Mouse (Mus musculus) embryonic facial prominence, embryonic 11.5 days (tissue): Measurements from ENCODE around the gene Osgin1. TPM values are rescaled to one million over a fixed set of nuclear protein-coding genes. Genes with fewer than 3 reads are reported as not detected.

Source experiments
- ATAC-seq: fragments of 200-750 bp; cut with Nextera tagmentation; replicated peaks from 2 replicates; pipeline ENCODE4 v1.8.0; 2017; ENCODE audit warnings: low read depth; ENCODE audit not compliant: insufficient number of reproducible peaks, low FRiP score, low TSS enrichment
- DNase-seq: peaks from one replicate; pipeline ENCODE4 v3.0.0-alpha.2; 2015; ENCODE audit warnings: low spot score
- H3K27ac ChIP-seq: fragments of 300-500 bp; sonication (generic); replicated peaks from 2 replicates; pipeline ENCODE4 v1.5.1; 2014; ENCODE audit warnings: mild to moderate bottlenecking, low read depth, low read length, control low read depth
- H3K27me3 ChIP-seq: fragments of 300-500 bp; sonication (generic); 2 replicates; pipeline ENCODE4 v1.6.1; 2014; ENCODE audit warnings: mild to moderate bottlenecking, low read length, moderate library complexity, mixed read lengths; ENCODE audit not compliant: control insufficient read depth, insufficient read depth
- H3K36me3 ChIP-seq: fragments of 300-500 bp; sonication (generic); replicated peaks from 2 replicates; pipeline ENCODE4 v1.6.1; 2014; ENCODE audit warnings: low read depth, mild to moderate bottlenecking, low read length, moderate library complexity, mixed read lengths; ENCODE audit not compliant: control insufficient read depth, insufficient read depth
- H3K4me1 ChIP-seq: fragments of 300-500 bp; sonication (generic); 2 replicates; pipeline ENCODE4 v1.6.1; 2014; ENCODE audit warnings: low read length, mixed read lengths; ENCODE audit not compliant: control insufficient read depth, insufficient read depth
- H3K4me2 ChIP-seq: fragments of 300-500 bp; sonication (generic); 2 replicates; pipeline ENCODE4 v1.6.1; 2014; ENCODE audit warnings: low read depth, mild to moderate bottlenecking, control low read depth, low read length, moderate library complexity
- H3K4me3 ChIP-seq: fragments of 300-500 bp; sonication (generic); 2 replicates; pipeline ENCODE4 v1.5.1; 2014; ENCODE audit warnings: low read depth, low read length, control low read depth
- H3K9ac ChIP-seq: fragments of 300-500 bp; sonication (generic); replicated peaks from 2 replicates; pipeline ENCODE4 v1.6.1; 2014; ENCODE audit warnings: mild to moderate bottlenecking, control low read depth, low read length
- H3K9me3 ChIP-seq: fragments of 300-500 bp; sonication (generic); replicated peaks from 2 replicates; pipeline ENCODE4 v1.6.1; 2016; ENCODE audit warnings: mild to moderate bottlenecking, low read length, inconsistent platforms, mixed read lengths; ENCODE audit not compliant: control insufficient read depth
- WGBS: fragments of 180-500 bp; shearing (Covaris S2); extraction: QIAGEN DNeasy Blood & Tissue Kit; methylation state at CpG from one replicate; pipeline ENCODE4 v1.1.7; 2014; 5-methylcytosine and 5-hydroxymethylcytosine counted together
- polyA plus RNA-seq: library from polyadenylated mRNA; unstranded; fragments of >200 nt; fragmentation: Nextera tagmentation; extraction: Ambion mirVana; gene quantifications from 2 replicates; pipeline ENCODE4 v1.2.1, GENCODE M21; 2014

Osgin1 gene
- polyA plus RNA-seq, 1 experiment from 2014 or later: 0.53 TPM

GRCm38 (mm10) chr8:119425533-119425932 is 8.4 kb upstream of the Osgin1 start:
- Histone ChIP-seq H3K27ac (no peak overlapping the region), H3K4me2 (no peak overlapping the region), H3K4me3 (no peak overlapping the region), H3K4me1 (no peaks in the 10 kb centered on the region), H3K9ac (no peak overlapping the region), H3K36me3 (no peaks in the 10 kb centered on the region), H3K27me3 (no peaks in the 10 kb centered on the region), H3K9me3 (no peaks in the 10 kb centered on the region)
- no peak for ATAC-seq
- 86% methylated on average over 10 of the region's 10 CpGs for WGBS
- DNase-seq: no peak

DNA sequence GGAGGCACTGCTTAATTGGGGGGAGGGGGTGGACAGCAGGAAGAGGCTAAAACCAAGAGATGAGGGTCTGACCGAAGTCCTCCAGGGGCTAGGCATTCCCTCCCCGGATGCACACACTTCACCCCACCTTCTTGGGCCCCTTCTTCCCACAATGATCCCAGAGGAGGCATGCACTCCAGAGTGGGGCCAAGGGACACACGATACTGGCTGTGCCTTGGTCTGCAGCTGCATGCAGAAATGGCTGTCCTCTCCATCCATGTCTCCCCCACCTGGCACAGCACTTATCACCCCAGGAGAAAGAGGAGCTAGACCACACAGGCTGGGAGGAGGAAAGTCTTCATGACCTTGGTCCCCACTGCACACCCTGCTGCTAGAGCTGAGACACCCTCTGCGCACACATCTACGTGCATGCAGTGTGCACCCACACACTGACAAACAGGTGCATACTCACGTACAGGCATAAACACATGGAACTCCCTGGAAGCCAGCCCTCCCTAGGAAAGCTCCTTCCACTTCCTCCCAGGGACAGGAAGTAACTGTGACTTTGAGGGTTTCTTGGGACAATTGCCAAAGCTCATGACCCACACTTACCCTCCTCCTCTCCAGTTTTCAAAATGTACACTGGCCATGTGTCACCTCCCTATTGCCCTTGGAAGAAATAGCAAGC is 7.7 kb upstream of the Osgin1 start:
- no peak overlapping the region for H3K4me2 ChIP-seq
- no peaks in the 10 kb centered on the region for H3K36me3 ChIP-seq
- WGBS: 89% methylated on average over 6 of the region's 6 CpGs
- H3K4me3 ChIP-seq: no peak overlapping the region
- H3K9me3 ChIP-seq: no peaks in the 10 kb centered on the region
- ATAC-seq (no peak), DNase-seq (no peak)
- H3K27me3 ChIP-seq: no peaks in the 10 kb centered on the region
- H3K4me1 ChIP-seq: no peaks in the 10 kb centered on the region
- no peak overlapping the region for H3K27ac ChIP-seq
- no peak overlapping the region for H3K9ac ChIP-seq

- H3K9ac ChIP-seq: no peak overlapping the region
- no peaks in the 10 kb centered on the region for H3K9me3 ChIP-seq
- H3K36me3 ChIP-seq: no peaks in the 10 kb centered on the region
- H3K4me1 ChIP-seq: no peaks in the 10 kb centered on the region
- H3K27ac ChIP-seq: no peak overlapping the region
- no peak for ATAC-seq
- H3K27me3 ChIP-seq: no peaks in the 10 kb centered on the region
- WGBS: 75% methylated on average over 12 of the region's 12 CpGs
- DNase-seq: no peak
- no peak overlapping the region for H3K4me3 ChIP-seq
- H3K4me2 ChIP-seq: no peak overlapping the region; the same call in 1 of the 2 replicates
Observed at GRCm38 (mm10) chr8:119427634-119428349, 6.1 kb upstream of the Osgin1 start.

DNA sequence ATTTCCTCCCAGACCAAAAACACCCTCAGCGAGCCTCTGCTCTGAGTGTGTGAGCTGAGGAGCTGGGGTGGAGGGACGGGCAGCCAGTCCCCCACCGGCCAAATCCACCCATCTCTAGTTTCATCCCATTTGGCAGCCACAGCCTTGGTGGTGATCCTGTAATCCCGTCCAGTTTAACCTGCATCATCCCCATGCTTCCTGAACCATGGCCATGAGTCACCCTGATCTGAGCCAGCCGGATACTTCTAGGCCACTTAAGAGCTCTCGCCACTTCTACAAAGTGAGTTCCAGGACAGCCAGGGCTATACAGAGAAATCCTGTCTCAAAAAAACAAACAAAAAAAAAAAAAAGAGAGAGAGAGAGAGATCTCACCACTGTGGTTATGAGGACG is 5.6 kb upstream of the Osgin1 start:
- no peak overlapping the region for H3K27ac ChIP-seq
- H3K4me3 ChIP-seq: no peak overlapping the region
- H3K4me2 ChIP-seq: no peak overlapping the region
- no peaks in the 10 kb centered on the region for H3K9me3 ChIP-seq
- no peak for ATAC-seq
- H3K9ac ChIP-seq: no peak overlapping the region
- no peaks in the 10 kb centered on the region for H3K4me1 ChIP-seq
- H3K27me3 ChIP-seq: no peaks in the 10 kb centered on the region
- DNase-seq: no peak
- WGBS: 68% methylated on average over 7 of the region's 7 CpGs
- no peaks in the 10 kb centered on the region for H3K36me3 ChIP-seq

GRCm38 (mm10) chr8:119428766-119429327 is 5.1 kb upstream of the Osgin1 start:
- no peaks in the 10 kb centered on the region for H3K4me1 ChIP-seq
- H3K4me3 ChIP-seq: no peak overlapping the region
- WGBS: 78% methylated on average over 5 of the region's 5 CpGs
- H3K9me3 ChIP-seq: no peaks in the 10 kb centered on the region
- H3K27ac ChIP-seq: no peak overlapping the region
- ATAC-seq (no peak), DNase-seq (no peak)
- H3K9ac ChIP-seq: no peak overlapping the region
- no peaks in the 10 kb centered on the region for H3K27me3 ChIP-seq
- H3K4me2 ChIP-seq: no peak overlapping the region
- no peaks in the 10 kb centered on the region for H3K36me3 ChIP-seq

GRCm38 (mm10) chr8:119429552-119429951 is 4.4 kb upstream of the Osgin1 start:
- Histone ChIP-seq H3K4me2 (no peak overlapping the region), H3K9me3 (no peaks in the 10 kb centered on the region), H3K36me3 (no peaks in the 10 kb centered on the region), H3K4me3 (no peak overlapping the region), H3K9ac (no peak overlapping the region), H3K27ac (no peak overlapping the region), H3K4me1 (no peaks in the 10 kb centered on the region), H3K27me3 (no peaks in the 10 kb centered on the region)
- ATAC-seq (no peak), DNase-seq (no peak)
- WGBS: 89% methylated on average over 3 of the region's 3 CpGs

- no peaks in the 10 kb centered on the region for H3K9me3 ChIP-seq
- no peak for ATAC-seq
- 69% methylated on average over 8 of the region's 8 CpGs for WGBS
Observed at GRCm38 (mm10) chr8:119430250-119430649, 3.7 kb upstream of the Osgin1 start.

DNA sequence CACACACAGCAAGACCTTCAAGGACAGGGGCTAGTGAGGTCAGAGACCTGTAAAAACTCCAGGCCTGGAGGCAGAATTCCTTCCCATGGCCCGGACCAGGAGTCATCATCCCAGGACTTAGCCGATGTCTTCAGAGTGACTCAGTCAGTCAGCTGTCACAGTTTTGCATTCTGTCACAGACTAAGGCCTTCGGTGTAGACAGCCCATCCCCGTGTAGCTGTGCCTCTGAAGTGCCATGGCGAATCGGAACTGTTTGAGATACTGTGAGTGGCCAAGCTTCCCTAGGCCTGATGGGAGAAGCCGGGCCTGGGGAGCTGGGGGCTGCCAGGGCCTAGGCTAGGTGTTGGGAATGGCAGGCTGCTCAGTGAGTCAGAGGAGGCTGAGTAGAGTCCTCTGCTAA is 3.2 kb upstream of the Osgin1 start:
- Histone ChIP-seq H3K36me3 (no peaks in the 10 kb centered on the region), H3K4me1 (no peaks in the 10 kb centered on the region), H3K4me2 (no peak overlapping the region), H3K27me3 (no peaks in the 10 kb centered on the region), H3K27ac (no peak overlapping the region), H3K9me3 (no peaks in the 10 kb centered on the region), H3K4me3 (no peak overlapping the region), H3K9ac (no peak overlapping the region)
- ATAC-seq (no peak), DNase-seq (no peak)
- 82% methylated on average over 7 of the region's 7 CpGs for WGBS

More at GRCm38 (mm10) chr8:119430250-119430649, 3.7 kb upstream of the Osgin1 start:
- H3K9ac ChIP-seq: no peak overlapping the region
- DNase-seq: no peak
- H3K4me2 ChIP-seq: no peak overlapping the region
- H3K27me3 ChIP-seq: no peaks in the 10 kb centered on the region
- no peaks in the 10 kb centered on the region for H3K4me1 ChIP-seq
- H3K27ac ChIP-seq: no peak overlapping the region
- no peak overlapping the region for H3K4me3 ChIP-seq
- no peaks in the 10 kb centered on the region for H3K36me3 ChIP-seq
